Mouse (Mus musculus) retina, adult 2 months (tissue): ENCODE measurements at regions not wholly inside any gene's neighbourhood (a gene's known extent, or its start where the extent isn't known, plus 50 kb on each side); places are given as distances from the start of the nearest gene placed in this dataset.

ENCODE experiments used
- DNase-seq: peaks from one replicate; pipeline ENCODE4 v3.0.0-alpha.2; 2012; ENCODE audit warnings: low read depth, low spot score

DNA sequence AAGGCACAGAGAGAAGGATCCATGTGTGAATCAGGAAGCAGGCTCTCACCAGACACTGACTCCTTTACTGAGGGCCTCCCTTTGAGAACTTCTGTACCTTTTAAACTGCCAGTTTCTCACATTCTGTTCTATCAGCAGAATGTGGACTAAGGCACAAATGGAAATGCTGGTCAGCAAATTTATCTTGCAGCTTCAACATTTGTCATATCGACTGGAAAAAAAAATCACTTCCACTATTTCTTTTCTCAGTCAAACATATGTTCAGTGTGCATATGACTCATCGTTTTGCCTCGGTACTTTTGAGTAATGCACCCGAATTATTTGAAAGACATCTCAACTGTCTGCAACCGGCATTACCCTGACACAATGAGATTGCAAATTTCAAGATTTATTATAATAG lies 101.4 kb upstream of the Sphkap start:
- DNase-seq: no peak

GRCm38 (mm10) chr1:83505386-83505785 lies 97.4 kb upstream of the Sphkap start:
- no peak for DNase-seq

DNA sequence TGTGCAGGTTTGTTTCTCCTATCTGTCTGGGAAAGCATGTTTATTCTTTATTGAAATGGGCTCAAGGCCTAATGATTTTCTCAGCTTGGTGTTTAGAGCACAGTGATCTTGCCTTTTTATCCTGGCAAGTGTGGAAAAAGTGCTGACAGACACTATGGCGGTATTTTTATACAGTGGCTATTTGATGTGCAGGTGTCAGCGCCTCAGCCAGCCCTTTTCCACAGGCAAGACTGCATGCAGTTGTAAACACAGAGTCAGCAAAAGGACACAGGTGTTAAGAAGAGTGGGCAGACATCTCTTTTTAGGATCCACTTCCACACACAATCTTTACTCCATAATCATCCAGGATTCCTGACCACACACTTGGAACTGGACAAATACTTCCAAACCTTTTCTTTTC lies 88.9 kb upstream of the Sphkap start:
- DNase-seq: no peak

- no peak for DNase-seq
These were observed 88.4 kb upstream of the Sphkap start for GRCm38 (mm10) chr1:83496380-83496779.

DNA sequence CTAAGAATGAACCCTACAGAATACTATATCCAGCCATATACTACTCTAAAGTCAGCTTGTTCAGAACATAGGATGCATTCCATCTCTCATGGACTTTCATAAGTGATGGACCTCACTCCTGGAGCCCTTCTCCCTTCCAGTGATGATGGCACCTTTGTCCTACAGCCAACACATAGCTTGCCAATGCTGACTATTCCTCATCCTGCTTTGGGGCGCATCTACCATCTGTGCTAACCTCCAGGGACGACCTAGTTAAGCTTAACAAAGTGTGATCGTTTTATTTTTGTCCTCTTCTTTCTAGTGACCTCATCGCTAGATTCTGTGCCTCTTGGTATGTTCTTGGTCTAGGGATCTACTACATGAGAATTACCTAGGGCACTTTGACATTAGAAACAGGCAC lies 87.0 kb upstream of the Sphkap start:
- no peak for DNase-seq

- no peak for DNase-seq
These were observed 71.1 kb upstream of the Sphkap start for GRCm38 (mm10) chr1:83479111-83479510.
